Mouse (Mus musculus) layer of hippocampus, adult 9-11 months (tissue): Measurements from ENCODE around the gene Arhgap17.

Experiments
- DNase-seq: peaks from one replicate; pipeline ENCODE4 v3.0.0; 2022

Gene Arhgap17

DNA sequence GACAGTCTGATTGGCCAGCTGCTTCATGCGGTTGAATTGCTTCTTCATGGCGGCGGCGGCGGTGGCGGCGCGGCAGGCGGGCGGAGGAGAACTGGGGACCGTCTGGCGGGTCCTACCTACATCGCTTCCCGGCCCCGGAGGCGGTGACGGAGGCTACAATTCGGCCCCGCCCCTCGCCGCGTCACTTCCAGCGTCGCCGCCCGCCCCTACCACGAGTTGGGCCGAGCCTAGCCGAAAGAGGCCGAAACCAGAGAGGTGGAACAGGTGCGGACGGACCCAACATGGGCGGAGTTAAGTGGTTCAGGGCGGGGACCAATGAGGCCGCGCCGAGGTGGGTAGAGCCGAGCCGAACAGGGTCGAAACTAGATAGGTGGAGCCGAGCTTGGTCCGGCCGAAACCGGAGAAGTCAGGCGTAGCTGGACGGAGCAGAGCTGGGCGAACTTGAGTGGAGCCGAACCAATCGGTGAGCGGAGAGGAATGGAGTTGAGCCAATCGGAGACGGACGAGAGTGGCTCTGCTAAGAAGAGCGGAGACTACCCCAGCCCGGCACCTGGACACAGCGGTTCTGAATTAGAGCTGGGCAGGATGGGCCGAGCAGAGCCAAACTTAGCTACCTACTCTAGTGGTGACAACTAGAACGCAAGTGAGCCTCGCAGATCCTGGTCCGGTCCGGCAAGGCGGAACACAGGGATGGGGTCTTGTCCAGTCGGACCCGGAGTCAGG is at the start of gene Arhgap17, which contains the start of gene Lcmt1:
Arhgap17 (minus strand) TSS at position 157 of the 723 bp plus-strand sequence.
Lcmt1 (plus strand) TSS at position 26 of the 723 bp plus-strand sequence.
- DNase-seq: peak; percentile 94

DNA sequence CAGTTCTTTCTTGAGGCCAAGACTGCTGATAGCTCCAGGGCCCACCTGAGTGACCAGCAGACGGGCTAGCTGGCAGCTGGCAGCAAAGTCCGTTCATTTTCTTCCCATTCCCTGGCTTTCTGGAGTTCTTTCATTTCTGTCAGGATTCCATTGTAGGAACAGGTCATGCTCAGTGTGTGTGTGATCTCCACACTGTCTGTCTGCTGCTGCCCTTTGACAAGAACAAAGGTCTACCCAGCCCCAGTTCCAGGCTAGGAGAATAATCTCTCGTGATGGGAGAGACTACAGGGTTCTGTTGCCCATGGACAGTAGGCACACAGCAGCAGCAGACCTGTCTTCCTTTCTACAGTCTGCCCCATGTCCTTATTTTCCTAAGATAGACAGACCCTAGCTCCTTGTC is 47.9 kb upstream of the Arhgap17 start:
- no peak for DNase-seq

DNA sequence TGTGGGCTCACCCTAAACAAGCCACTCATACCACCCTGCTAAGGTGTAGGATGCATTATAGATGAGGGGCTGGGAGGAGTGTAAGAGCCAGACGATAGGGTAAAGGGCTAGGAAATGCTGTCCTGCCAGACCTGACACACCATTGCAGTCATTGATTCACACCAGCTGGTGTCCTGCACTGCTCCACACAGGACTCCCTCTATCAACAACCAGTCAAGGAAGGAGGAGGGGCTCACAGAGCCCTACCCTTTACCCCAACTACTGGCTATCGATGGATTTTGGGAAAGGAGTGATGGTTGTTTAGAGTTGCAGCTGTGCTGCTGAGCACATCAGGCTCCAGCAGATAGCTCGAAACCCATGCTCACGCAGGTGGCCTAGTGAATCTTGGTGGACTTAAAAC is 47.1 kb upstream of the Arhgap17 start:
- no peak for DNase-seq

DNA sequence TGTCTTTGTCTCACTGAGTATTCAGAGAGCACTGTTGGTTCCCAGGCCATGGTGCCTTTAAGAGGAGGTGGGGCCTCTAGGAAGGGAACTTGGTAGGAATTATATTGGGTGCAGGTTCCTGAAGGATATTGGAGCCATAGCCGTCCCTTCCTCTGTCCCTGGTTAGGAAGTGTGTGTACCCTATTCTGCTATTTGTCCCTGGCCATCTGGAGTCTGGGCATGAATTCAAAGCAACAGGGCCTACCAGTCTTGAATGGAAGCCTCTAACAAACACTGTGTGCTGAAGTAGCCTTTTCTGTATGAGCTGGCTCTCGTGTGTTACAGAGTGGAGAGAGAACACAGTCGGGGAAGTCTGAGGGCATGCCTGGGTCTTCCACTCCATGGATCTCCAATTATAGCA is 42.4 kb upstream of the Arhgap17 start:
- DNase-seq: peak; percentile 57

DNA sequence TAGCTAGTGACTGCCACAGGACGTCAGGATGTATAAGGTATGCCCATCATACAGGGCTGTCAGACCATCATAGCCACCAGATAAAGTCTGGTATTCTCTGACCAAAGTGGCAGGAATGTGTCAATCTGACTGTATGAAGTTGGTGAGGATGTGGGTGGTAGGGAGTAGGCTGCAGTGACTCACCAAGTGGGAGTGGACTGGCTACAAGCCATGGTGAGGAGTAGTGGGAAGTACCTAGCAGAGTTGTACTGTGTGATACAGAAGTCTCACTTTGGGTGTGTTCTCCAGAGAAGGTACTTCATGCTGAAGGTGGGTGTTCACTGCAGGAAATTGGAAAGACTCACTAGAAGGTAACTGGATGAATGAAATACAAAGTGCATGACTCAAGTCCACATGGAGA is 41.4 kb upstream of the Arhgap17 start:
- DNase-seq: peak; percentile 68

DNA sequence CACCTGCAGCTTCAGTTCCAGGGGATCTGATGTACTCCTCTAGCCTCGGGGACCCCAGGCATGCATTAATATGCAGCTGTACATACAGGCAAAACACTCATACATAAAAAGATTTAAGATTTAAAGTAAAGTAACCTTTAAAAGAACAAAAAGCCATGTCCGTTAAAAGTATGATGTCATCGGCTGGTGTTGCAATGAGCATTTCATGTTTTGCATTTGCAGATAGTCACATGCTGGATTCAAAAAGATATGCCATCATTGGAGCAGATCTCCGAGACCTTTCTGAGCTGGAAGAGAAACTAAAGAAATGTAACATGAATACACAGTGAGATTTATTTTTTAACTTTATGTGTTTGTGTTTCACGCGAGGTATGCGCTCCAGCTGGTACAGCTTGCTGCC is 40.8 kb upstream of the Arhgap17 start:
- no peak for DNase-seq

DNA sequence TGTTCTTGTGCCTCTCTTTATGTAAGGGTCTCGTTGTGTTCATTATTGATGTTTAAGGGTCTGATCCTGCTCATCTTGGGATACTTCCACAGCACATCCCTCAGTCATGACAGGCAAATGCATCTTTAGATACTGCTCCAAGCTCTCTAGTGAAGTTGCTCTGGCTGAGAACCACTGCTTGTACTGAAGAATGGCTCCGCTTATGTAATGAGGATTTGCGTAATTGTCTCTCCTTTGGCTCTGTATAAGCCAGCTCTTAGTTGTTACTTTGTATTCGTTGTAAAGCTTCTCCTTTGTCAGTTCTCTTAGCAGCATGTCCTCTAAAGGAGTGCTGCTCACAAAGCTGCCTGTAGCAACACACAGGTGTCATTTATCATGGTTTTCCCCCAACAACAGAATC is 37.3 kb upstream of the Arhgap17 start:
- DNase-seq: no peak

DNA sequence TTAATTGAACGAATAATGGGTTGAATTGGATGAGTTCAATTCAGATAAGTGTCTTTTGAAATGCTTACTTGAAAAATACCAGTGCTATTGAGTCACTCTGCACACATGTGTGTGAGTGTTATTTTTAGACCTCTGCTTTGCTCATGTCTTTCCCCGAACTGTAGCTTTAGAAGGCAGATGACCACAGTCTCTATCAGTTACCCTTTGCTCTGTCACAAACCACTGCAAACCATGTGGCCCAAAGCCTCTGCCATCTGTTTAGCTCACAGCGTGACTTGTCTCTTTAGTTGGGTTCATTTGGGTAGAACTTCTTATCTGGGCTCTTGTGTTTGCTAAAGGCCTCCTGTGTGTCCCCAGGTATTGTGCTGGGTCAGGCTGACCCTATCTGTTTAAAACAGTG is 35.9 kb upstream of the Arhgap17 start:
- DNase-seq: no peak

DNA sequence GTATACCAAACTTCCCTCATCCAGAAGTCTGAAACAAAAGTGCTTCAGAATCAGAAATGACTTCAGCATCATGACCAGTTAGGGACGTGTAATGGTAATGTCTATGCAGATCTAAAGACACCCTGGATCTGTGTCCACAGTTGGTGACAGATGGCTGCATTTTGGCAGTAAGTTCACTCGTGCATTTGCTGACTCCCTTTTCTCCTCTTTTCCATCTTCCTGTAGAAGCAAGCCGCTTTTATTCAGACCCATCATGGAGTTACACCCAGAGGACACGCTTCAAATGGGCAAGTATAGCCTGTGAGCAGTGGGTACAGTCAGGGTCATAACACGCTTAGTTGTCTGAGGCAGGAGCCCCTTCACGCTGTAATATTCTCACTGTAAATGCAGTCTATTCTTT is 34.5 kb upstream of the Arhgap17 start:
- peak; percentile 30 for DNase-seq

DNA sequence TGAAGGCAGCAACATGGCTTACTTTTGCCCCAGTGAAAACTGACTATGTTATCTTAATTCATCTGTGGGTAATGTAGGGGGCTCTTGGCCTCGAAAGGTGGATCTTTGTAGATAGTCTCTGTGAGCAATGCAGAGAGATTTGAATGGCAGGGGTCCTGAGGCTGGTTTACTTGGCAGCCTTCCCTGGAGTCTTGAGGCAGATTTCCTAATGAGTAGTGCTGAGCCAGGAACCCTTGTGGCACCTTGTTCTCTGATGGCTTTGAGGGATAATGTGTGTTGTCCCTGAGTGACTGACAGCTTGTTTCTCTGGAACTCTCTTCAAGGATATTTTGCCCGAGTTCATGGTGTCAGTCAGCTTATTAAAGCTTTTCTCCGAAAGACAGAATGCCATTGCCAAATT is 31.4 kb upstream of the Arhgap17 start:
- no peak for DNase-seq

DNA sequence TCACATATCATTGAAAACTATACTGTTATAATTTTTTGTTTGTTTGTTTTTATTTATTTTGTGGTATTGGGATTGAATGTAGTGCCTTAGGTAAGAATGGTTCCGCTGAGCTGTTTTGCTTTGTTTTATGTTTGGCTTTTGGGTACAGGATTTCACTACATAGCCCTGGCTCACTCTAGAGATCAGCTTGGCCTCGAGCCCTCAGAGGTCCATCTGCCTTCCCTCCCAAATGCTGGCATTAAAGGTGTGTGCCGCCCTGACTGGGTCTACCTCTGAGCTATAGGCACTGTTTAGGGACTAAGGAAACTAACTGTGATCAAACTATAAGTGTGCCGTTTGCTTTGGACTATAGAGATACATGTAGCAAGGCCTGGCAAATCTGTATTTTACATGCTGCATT is 29.6 kb upstream of the Arhgap17 start:
- DNase-seq: no peak

DNA sequence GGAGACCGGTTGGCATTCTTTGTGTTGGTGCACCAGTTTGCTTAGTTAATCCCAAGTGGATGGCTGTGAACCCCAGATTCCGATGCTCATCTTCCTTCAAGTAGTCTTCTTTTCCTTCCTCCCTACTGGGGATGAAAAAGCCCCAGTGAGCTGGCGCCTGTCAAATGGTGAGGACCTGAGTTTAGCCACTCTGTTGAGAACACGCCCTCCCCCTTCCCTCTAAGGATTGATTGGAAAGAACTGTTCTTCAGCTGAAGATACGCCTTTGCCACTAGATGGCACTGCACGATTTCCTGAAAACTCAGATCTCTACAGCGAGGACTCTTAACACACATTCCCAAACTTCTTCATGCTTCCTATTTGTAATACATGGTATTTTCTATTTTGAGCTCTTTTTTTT is 29.1 kb upstream of the Arhgap17 start:
- DNase-seq: peak; percentile 31

DNA sequence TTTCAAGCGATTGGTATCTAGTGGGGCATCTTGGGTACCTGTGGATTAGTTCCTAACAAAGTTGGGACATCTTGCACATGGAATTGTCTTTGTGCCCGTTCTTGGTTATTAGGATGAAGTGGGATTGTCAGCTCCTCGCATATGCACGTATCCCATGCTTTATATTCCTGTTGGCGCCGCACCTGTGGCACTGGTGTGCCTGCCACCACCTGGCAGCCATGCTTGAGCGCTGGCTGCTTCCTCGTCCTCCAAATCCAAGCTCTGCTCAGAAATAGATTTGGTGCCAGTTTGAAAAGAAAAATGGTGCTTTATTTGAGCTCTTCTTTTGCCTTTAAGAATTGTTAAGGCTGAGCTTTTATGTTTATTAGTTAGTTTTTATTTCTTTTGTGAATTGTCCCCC is 28.2 kb upstream of the Arhgap17 start:
- no peak for DNase-seq

DNA sequence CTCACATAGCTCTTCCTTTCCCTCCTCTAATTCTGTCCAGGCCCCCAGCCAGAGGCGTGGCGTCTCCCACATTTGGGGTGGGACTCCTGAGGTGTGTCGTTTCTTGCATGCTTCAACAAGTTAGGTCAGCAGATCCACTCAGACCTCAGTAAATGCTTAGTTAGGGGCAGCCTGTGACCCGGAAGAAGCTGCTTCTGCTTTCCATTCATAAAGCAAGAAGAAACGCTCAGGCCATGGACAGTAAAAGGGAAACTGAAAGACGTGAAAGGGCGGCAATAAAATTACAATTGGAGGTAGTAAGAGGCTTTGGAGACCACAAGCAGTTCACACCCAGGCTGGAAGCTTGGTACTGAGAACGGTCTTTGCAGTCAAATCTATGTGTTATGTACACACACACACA is 27.7 kb upstream of the Arhgap17 start:
- no peak for DNase-seq

DNA sequence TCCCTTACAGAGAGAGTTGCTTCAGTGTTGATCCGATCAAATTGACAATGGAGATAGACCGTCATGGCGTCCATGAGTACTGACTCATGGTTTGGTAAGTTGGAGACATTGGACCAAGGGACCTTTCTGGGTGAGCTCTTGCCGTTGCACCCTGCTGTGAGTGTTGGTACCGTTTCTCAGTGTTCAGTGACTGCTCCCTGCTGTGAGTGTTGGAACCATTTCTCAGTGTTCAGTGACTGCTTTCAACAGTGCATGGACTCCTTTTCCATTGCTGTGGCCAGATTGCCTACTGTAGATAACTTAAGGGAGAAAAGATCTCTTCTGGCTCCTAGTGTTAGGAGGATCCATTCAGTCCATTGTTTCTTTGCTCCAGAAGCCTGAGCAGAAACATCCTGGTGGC is 27.2 kb upstream of the Arhgap17 start:
- no peak for DNase-seq

DNA sequence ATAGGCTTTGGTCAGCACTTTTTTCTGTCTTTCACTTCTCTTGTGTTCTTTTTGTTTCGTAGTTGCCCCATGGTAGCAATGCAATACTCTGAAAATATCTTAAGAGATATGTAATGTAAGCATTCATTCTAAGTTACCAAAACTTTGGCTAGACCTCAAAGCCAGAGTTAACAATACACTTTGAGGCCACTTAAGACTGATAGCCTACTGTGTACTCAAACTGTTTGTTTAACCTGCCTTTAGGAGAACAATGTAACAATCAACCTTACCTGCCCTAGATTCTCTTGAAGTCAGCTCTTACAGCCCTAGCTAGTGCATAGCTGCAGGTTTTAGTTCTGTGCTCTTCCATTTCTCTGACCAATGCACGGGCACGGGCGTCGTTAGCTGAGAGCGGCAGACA is 24.6 kb upstream of the Arhgap17 start:
- no peak for DNase-seq

DNA sequence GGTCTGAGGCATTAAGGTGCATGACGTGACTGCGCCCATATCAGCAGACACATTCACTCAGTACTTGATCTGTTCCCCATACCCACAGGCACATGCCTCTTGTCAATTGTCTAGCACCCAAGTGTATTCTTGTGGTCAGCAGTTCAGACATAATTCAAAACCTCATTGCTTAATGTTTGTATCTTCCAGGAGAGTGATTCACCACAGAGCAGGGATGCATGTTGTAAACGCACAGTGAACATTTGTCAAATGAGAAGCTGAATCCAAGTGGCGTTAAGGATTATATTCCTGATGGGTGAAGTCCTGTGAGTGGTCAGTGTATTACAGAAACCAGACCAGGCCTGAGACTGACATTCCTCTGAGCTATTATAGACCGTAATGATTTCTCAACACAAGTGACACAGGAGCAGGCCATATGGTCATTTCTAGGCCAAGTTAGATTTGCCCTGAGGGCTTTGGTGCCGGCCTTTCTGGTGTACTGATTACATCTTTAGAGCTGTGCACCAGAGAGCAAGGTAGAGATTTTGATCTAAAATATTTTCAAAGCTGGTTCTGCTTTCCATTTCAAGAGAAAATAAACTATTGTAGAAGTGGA is 20.1 kb upstream of the Arhgap17 start:
- no peak for DNase-seq

DNA sequence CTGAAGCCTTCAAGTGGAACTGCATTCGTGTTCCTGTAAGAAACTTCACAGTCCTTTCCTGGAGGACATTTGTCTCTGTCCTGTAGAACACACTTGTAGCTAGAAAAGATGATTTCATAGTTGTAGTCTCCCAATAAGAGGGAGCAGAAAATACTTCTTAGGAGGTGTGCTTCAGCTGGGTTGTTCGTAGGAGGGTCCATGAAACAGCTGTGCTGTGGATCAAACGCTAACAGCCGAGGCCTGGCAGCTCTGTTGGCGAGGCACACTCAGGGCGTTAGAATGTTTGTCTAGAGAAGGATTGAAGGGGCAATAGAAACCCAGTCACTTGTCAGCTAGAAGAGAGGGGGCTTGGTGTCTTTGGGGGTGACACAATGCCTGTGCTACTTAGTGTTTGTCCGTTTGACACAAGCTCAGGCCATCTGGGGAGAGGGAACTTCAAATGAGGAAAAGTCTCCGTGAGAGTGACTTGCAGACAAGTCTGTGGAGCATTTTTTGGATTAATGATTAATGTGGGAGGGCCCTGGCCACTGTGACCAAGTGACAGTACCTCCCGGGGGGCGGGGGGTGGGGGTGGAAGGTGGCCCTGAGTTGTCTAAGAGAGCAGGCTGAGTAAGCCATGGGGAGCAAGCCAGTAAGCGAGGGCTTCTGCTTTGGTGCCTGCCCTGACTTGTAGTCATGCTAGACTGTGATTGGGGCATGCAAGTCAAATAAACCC is 16.1 kb upstream of the Arhgap17 start:
- DNase-seq: no peak

DNA sequence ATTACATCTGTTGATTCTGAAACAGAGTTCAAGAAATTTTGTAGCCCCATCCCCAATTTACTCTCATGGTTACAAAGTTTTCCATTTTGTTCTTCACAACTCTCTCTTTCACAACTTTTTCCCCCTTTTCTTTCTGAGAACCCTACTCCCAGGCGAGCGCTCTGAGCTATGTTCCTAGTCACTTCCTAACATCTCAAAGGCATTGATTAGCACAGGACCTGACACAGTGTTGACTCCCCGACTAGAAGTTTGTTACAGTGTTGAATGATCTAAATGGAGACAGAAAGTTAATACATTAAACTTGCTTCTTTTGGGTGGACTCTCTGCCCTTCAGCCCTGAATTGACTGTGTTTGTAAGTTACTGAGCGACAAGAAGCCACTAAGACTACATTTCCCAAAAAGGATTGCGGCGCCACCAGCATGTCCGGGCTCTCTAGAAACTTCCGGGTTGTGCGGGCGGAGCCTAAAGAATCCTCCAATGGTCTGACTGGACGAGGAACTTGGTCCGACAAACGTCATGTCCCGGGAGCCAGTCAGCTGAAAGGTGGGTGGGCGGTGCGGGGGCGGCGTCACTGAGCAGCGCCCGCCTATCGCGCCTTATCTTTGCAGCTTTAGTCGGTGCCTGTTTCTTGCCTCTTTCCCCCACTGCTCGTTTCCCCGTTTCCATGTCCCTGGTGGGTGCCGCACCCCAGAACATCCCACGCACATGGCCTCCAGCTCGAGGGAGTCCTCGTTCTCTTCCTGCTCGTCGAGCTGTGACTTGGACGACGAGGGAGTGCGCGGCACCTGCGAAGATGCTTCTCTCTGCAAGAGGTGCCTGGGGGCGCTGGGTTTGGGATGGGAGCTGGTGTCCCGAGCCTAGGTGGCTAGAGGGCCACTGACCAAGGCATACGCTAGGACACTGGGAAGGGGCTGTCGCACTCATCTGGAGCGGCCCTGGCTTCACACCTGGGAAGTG is 8.0 kb upstream of the Arhgap17 start:
- DNase-seq: peak; percentile 98

DNA sequence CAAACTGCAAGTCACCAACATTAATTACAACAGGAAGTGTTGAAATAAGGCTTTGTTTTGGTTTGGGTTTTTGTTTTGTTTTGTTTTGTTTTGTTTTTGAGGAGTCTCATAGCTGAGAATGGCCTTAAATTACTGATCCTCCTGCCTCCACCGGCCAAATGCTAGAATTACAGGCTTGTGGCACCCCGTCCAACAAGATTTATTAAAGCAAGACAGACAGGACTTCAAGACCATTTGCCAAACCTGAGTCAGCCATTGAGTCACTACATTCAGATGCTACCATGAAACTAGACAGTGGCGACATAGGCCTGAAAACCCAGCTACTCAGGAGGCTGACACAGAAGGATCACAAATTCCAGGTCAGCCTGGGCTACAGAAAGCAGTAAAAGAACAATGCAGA is 1.8 kb upstream of the Arhgap17 start:
- DNase-seq: no peak

DNA sequence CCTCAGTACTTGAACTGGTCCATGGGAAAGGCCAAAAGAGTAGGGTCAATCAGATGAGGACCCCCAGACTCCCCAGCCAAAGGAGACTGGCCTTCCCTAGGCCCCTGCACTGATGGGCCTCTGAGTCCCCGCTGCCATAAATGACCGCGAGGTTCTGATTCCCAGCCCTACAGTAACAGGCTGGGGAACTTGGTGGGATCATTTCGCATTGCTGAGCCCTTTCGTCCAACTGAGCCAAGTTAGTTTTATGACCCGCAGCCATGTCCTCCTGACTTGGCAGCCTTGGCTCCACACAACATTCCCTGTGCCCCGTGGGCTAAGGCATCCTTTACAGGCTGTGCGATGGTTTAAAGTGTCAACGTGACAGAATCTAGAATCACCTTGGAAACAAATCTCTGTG is 985 bp upstream of the Arhgap17 start:
- no peak for DNase-seq

DNA sequence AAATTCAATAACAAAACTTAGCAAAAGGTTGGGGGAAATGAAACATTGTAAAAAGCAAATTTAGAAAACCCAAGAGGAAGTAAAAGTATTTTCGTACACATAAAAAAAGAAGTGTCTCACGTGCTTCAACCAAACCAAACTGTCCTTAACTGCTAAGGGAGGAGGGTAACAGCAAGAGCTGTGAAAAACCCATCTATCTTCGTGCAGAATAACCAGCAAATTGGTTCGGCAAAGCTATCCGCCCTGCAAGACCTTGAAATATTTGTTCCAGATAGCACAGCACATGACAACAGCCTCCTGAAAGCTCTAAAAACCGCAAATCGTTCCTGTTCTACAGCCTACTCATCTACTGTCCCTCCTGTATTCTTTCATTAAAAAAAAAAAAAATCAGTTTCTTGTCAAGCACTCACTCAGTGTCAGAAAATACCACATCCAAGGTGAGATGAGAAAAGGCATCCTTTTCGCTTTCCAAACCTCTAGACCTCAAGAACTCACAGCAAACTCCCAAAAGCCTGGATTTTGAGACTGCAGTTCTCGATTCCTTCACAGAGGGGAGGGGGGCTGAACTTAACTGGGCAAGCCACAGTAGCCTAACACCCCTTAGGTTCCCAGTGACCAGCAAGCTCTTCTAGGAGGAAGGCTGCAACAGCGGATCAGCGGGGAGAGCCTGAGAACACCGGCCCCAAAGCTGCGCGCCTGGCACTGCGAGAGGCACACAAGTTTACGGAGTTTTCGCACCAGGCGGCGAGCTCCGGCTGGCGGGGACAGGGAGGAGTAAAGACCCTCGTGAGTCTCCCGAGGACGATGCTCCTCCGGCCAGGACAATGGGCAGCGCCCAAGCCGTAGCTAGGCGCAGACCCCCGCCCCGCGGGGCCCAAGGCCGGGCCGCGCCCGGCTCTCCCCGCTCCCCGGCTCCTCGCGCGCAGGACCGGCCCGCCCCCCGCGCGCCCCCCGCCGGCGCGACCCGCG is 653 bp downstream of the Arhgap17 start:
- peak; percentile 42 for DNase-seq
